Mouse (Mus musculus) olfactory bulb, adult 2 months (tissue): ENCODE results near the gene Tram2.

Experiments
- CTCF ChIP-seq: fragments of 200-500 bp; IDR thresholded peaks from 2 replicates; pipeline ENCODE4 v1.5.1; 2012; ENCODE audit warnings: low read depth, mild to moderate bottlenecking, low read length, moderate library complexity; ENCODE audit not compliant: insufficient read depth
- POLR2A ChIP-seq: fragments of 200-500 bp; IDR thresholded peaks from 2 replicates; pipeline ENCODE4 v1.6.1; 2012; ENCODE audit warnings: mild to moderate bottlenecking, low read depth, low read length, moderate library complexity; ENCODE audit not compliant: insufficient read depth

DNA sequence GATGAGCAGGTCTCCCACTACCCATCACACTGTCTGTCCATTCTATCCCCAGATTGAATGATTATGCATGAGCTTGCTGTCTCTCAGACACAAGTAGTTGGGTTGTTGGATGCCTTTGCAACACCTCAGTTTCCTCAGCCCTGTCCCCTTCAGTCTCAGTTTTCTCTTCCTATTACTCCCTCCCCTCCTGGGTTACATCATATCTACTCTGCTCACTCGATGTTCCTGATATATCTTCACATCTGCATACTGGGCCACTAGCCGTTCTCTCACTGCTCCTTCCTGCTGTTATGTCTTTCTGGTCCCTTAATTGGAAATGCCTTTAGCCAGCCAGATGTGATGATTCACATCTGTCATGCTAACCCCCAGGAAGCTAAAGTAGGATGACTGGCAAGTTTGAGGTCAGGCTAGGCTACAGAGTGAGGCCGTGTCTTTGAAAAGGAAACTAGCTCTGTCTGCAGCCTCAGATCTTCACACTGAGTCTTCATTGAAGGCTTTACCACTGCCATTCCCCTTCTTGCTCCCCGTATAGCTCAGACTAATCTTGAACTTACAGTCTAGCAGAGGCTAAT, 15.7 kb upstream of the Tram2 start:
- TF ChIP-seq CTCF (no peak), POLR2A (no peak)
